Mouse (Mus musculus) embryonic facial prominence, embryonic 11.5 days (tissue): Measurements from ENCODE around the gene Cnpy3. TPM values are rescaled to one million over a fixed set of nuclear protein-coding genes. Genes with fewer than 3 reads are reported as not detected.
A peak's percentile ranks its signal among the peaks of the same experiment; 100 is the strongest.

ENCODE experiments used
- ATAC-seq: fragments of 200-750 bp; cut with Nextera tagmentation; replicated peaks from 2 replicates; pipeline ENCODE4 v1.8.0; 2017; ENCODE audit warnings: low read depth; ENCODE audit not compliant: insufficient number of reproducible peaks, low FRiP score, low TSS enrichment
- DNase-seq: peaks from one replicate; pipeline ENCODE4 v3.0.0-alpha.2; 2015; ENCODE audit warnings: low spot score
- H3K27ac ChIP-seq: fragments of 300-500 bp; sonication (generic); replicated peaks from 2 replicates; pipeline ENCODE4 v1.5.1; 2014; ENCODE audit warnings: mild to moderate bottlenecking, low read depth, low read length, control low read depth
- H3K27me3 ChIP-seq: fragments of 300-500 bp; sonication (generic); 2 replicates; pipeline ENCODE4 v1.6.1; 2014; ENCODE audit warnings: mild to moderate bottlenecking, low read length, moderate library complexity, mixed read lengths; ENCODE audit not compliant: control insufficient read depth, insufficient read depth
- H3K36me3 ChIP-seq: fragments of 300-500 bp; sonication (generic); replicated peaks from 2 replicates; pipeline ENCODE4 v1.6.1; 2014; ENCODE audit warnings: low read depth, mild to moderate bottlenecking, low read length, moderate library complexity, mixed read lengths; ENCODE audit not compliant: control insufficient read depth, insufficient read depth
- H3K4me1 ChIP-seq: fragments of 300-500 bp; sonication (generic); 2 replicates; pipeline ENCODE4 v1.6.1; 2014; ENCODE audit warnings: low read length, mixed read lengths; ENCODE audit not compliant: control insufficient read depth, insufficient read depth
- H3K4me2 ChIP-seq: fragments of 300-500 bp; sonication (generic); 2 replicates; pipeline ENCODE4 v1.6.1; 2014; ENCODE audit warnings: low read depth, mild to moderate bottlenecking, control low read depth, low read length, moderate library complexity
- H3K4me3 ChIP-seq: fragments of 300-500 bp; sonication (generic); 2 replicates; pipeline ENCODE4 v1.5.1; 2014; ENCODE audit warnings: low read depth, low read length, control low read depth
- H3K9ac ChIP-seq: fragments of 300-500 bp; sonication (generic); replicated peaks from 2 replicates; pipeline ENCODE4 v1.6.1; 2014; ENCODE audit warnings: mild to moderate bottlenecking, control low read depth, low read length
- H3K9me3 ChIP-seq: fragments of 300-500 bp; sonication (generic); replicated peaks from 2 replicates; pipeline ENCODE4 v1.6.1; 2016; ENCODE audit warnings: mild to moderate bottlenecking, low read length, inconsistent platforms, mixed read lengths; ENCODE audit not compliant: control insufficient read depth
- WGBS: fragments of 180-500 bp; shearing (Covaris S2); extraction: QIAGEN DNeasy Blood & Tissue Kit; methylation state at CpG from one replicate; pipeline ENCODE4 v1.1.7; 2014; 5-methylcytosine and 5-hydroxymethylcytosine counted together
- polyA plus RNA-seq: library from polyadenylated mRNA; unstranded; fragments of >200 nt; fragmentation: Nextera tagmentation; extraction: Ambion mirVana; gene quantifications from 2 replicates; pipeline ENCODE4 v1.2.1, GENCODE M21; 2014

The Cnpy3 gene
- polyA plus RNA-seq, 1 experiment from 2014 or later, result 52.2 TPM

DNA sequence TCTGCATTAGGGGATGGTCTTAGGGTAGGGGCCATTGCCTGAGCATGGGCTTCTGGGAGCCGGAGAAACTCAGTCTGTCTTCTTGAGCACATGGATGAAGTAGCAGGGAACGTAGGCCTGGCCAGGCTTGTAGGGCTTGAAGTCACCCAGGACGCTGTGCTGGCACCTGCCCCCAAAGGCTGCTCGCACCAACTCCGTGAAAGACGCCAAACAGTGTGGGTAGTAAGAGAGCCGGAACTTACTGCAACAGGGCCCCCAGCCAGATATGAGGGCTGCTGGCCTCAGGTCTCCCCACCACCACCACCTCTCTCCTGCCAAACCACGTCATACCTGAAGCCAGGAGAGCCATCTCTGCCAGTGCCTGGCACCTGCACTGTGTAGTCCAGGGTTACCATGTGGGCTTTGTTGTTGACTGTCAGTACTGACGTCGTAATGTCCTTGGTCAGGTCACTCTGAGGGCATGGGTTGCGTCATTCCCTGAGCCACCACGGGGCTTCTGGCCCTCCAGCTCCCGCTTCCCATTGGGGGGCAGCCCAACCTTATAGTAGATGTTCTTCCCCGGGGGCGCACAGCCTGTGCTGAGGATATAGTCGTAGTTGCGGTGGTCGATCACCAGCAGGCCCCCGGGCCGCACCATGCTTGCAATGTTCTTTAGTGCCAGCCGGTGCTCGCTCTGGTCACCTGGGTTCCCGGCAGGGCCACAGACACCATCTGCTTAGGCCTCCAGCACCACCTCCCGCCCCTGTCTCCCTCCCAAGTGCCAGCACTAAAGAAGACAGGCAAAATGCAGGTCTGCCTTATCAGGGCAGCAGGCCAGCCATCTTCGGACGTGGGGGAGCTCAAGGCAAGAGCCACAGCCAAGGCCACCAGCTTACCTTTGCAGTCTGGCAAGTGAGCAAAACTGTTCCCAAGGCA, 26.0 kb downstream of the Cnpy3 start:
- Histone ChIP-seq H3K27me3 (peaks cover 6% of the 10 kb centered on the region), H3K9me3 (no peaks in the 10 kb centered on the region), H3K4me1 (no peaks in the 10 kb centered on the region), H3K4me3 (no peak overlapping the region), H3K36me3 (no peaks in the 10 kb centered on the region), H3K27ac (no peak overlapping the region), H3K4me2 (no peak overlapping the region), H3K9ac (no peak overlapping the region)
- ATAC-seq (no peak), DNase-seq (no peak)
- WGBS, result 92% methylated on average over 26 of the region's 26 CpGs

DNA sequence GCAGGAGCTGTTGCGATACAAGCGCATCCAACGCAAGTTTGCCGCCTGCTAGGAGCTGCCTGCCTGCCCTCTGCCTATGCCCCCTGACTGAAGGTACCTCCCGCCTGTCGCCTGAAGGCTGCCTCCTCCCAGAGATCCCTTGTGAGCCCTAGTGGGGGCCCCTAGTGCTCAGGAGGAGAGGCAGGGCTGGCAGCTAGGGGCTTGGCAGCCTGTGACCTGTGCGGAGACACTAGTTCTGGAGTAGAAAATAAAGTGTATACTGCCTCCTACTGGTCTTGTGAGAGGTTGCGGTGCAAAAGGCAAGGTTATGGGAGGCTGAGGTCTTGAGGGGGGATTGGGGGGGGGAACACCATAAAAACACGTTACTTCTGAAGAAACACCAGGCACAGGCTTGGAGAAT, 26.7 kb downstream of the Cnpy3 start:
- 53% methylated on average over 9 of the region's 9 CpGs for WGBS

DNA sequence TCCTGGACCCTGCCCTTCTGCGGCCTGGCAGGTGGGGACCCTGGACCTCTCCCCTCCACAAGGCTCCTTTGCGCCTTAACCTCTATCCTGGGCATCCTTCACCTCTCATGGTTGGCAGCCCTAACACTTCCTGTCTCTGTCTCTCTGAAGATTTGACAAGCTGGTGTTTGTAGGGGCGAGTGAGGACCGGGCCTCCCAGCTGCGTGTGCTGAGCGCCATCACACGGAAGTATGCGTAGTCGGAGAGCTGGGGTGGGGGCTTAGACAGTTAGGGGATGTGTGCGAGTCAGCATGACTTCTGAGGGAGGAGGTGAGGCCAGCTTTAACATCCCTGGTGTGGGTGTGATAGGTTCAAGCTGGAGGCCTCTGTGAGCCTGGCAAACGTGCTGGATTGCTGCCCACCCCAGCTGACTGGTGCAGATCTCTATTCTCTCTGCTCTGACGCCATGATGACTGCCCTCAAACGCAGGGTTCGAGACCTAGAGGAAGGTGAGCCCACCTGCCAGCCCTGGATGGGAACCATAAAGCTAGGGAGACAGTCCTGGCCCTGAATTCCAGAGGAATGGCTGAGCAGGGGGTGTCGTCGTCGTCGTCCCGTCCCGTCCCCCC, 27.4 kb downstream of the Cnpy3 start:
- no peak overlapping the region for H3K27ac ChIP-seq
- H3K9me3 ChIP-seq, result no peaks in the 10 kb centered on the region
- H3K4me2 ChIP-seq, result no peak overlapping the region
- H3K4me3 ChIP-seq, result no peak overlapping the region
- peaks cover 6% of the 10 kb centered on the region for H3K27me3 ChIP-seq
- no peaks in the 10 kb centered on the region for H3K36me3 ChIP-seq
- no peak overlapping the region for H3K9ac ChIP-seq
- ATAC-seq (no peak), DNase-seq (no peak)
- H3K4me1 ChIP-seq, result no peaks in the 10 kb centered on the region
- WGBS, result 84% methylated on average over 16 of the region's 20 CpGs

More for the DNA sequence above, 26.7 kb downstream of the Cnpy3 start:
- Histone ChIP-seq H3K36me3 (no peaks in the 10 kb centered on the region), H3K9ac (no peak overlapping the region; the same call in 1 of the 2 replicates), H3K27me3 (peaks cover 6% of the 10 kb centered on the region), H3K4me3 (no peak overlapping the region), H3K9me3 (no peaks in the 10 kb centered on the region), H3K4me1 (no peaks in the 10 kb centered on the region), H3K4me2 (no peak overlapping the region), H3K27ac (no peak overlapping the region)
- ATAC-seq (no peak), DNase-seq (peak; percentile 64)

DNA sequence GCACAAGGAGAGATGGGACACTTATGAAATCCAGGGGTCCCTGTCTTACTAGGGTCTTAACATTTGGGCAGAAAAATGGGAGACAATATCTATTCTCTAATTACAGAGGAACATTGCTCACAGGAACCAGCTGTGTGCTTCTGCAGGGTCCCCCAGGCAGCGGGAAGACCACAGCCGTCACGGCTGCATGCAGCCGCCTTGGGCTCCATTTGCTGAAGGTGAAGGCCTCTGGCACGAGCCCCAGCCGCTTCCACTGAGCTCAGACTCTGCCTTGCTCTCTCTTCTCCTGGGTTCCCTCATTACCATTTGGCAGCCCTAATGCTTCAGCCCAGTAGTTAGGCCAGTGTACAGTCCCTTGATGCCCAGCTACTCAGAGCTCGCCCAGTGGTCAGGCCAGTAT, 30.9 kb downstream of the Cnpy3 start:
- Histone ChIP-seq H3K9me3 (no peaks in the 10 kb centered on the region), H3K4me3 (no peak overlapping the region), H3K27me3 (no peaks in the 10 kb centered on the region), H3K4me2 (no peak overlapping the region), H3K9ac (no peak overlapping the region), H3K36me3 (no peaks in the 10 kb centered on the region; the same call in 1 of the 2 replicates), H3K4me1 (no peaks in the 10 kb centered on the region), H3K27ac (no peak overlapping the region)
- DNase-seq (no peak), ATAC-seq (no peak)
- 85% methylated on average over 7 of the region's 7 CpGs for WGBS

DNA sequence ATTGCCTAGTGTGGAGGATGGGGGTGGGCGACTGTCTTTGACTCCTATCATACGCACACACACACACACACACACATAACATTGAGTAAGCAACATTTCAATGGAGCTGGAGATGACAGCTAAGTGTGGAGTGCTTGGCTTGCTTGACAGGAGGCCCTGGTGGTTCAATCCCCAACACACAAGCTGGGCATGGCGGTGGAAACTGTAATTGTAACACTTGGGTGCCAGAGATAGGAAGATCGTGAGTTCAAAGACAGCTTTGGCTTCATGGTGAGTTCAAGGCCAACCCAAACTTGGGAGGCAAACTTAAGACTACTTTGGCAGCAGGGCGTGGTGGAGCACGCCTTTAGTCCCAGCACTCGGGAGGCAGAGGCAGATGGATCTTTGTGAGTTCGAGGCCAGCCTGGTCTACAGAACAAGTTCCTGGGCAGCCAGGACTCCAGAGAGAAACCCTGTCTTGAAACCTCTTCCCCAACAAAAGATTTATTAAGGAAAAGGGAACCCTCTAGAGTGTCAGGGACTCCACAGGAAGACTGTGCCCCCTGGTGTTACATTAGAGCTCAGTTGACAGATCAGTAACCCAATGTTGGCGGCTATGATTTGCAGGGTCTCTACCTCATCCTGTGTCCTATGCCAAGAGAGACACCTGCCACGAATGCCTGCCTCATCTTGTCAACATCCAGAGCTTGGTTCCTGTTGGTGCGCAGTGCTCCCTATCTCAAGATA, 37.1 kb downstream of the Cnpy3 start:
- WGBS, result 92% methylated on average over 11 of the region's 11 CpGs
- Histone ChIP-seq H3K27me3 (no peaks in the 10 kb centered on the region), H3K36me3 (no peaks in the 10 kb centered on the region; the same call in none of the 2 replicates), H3K9ac (no peak overlapping the region), H3K27ac (no peak overlapping the region), H3K4me1 (no peaks in the 10 kb centered on the region), H3K4me2 (no peak overlapping the region), H3K9me3 (no peaks in the 10 kb centered on the region), H3K4me3 (no peak overlapping the region)
- DNase-seq, result no peak
- no peak for ATAC-seq

DNA sequence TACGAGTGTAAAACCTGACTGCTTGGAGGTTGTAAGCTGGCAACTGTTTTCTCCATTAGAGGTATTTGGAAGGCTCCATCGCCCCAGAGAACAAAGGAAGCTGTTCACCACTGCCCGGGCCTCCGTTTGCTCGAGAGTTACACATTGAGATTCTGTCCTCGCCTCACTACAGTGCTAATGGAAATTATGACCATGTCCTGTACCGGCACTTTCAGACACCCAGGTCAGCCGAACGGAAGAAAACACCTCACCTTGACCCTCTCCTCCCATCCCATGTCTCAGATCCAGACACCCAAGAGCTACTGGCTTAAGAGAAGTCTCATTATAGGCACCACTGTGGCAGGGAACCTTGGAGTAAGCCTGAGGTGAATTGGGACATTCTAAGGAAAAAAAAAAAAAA, 38.2 kb downstream of the Cnpy3 start:
- no peak overlapping the region for H3K9ac ChIP-seq
- DNase-seq (no peak), ATAC-seq (no peak)
- no peaks in the 10 kb centered on the region for H3K4me1 ChIP-seq
- H3K36me3 ChIP-seq, result no peaks in the 10 kb centered on the region; the same call in none of the 2 replicates
- 92% methylated on average over 9 of the region's 9 CpGs for WGBS
- H3K9me3 ChIP-seq, result no peaks in the 10 kb centered on the region
- no peak overlapping the region for H3K4me3 ChIP-seq
- no peak overlapping the region for H3K4me2 ChIP-seq
- H3K27ac ChIP-seq, result no peak overlapping the region
- no peaks in the 10 kb centered on the region for H3K27me3 ChIP-seq

DNA sequence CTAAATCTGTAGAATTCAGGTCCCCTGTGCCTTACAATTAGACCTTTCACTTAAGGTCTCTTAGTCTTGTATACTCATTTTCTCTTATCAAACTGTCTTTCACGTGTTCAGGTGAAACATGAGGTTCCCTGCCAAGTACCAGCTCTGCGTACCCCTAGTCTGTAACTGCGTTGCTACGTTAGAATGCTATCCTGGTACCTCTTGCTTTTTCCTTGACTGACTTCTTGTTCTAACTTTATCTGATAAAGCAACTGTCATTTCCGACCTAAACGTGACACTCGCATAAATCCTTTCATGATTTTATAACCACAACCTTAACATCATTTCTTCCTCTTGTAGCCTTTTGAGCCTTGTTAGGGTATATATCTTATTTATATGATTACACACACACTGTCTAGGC, 39.6 kb downstream of the Cnpy3 start:
- WGBS, result 75% methylated on average over 7 of the region's 7 CpGs
- Histone ChIP-seq H3K9ac (peak overlapping the region; percentile 85), H3K27ac (no peak overlapping the region)

More for the DNA sequence above, 39.6 kb downstream of the Cnpy3 start:
- Histone ChIP-seq H3K9me3 (no peaks in the 10 kb centered on the region), H3K4me2 (peak overlapping the region; percentile 87), H3K4me1 (no peaks in the 10 kb centered on the region), H3K27me3 (no peaks in the 10 kb centered on the region), H3K4me3 (peak overlapping the region; percentile 97), H3K36me3 (no peaks in the 10 kb centered on the region; the same call in none of the 2 replicates)
- no peak for ATAC-seq
- DNase-seq, result no peak
